Mouse (Mus musculus) hindbrain, embryonic 16.5 days (tissue): ENCODE measurements around the gene Ikzf2. TPM values are rescaled to one million over a fixed set of nuclear protein-coding genes. Genes with fewer than 3 reads are reported as not detected.

Experiments
- ATAC-seq: fragments of 200-750 bp; cut with Nextera tagmentation; 2 replicates; pipeline ENCODE4 v1.8.0; 2017; ENCODE audit warnings: moderate TSS enrichment, moderate library complexity
- H3K27ac ChIP-seq: fragments of 300-500 bp; sonication (generic); 2 replicates; pipeline ENCODE4 v1.5.1; 2014; ENCODE audit warnings: low read depth, mild to moderate bottlenecking, control low read depth, low read length, moderate library complexity
- H3K27me3 ChIP-seq: fragments of 300-500 bp; sonication (generic); replicated peaks from 2 replicates; pipeline ENCODE4 v1.6.1; 2014; ENCODE audit warnings: low read length; ENCODE audit not compliant: control insufficient read depth, insufficient read depth
- H3K36me3 ChIP-seq: fragments of 300-500 bp; sonication (generic); 2 replicates; pipeline ENCODE4 v1.6.1; 2014; ENCODE audit warnings: mild to moderate bottlenecking, low read length, moderate library complexity, mixed read lengths; ENCODE audit not compliant: control insufficient read depth, insufficient read depth
- H3K4me1 ChIP-seq: fragments of 300-500 bp; sonication (generic); 2 replicates; pipeline ENCODE4 v1.6.1; 2014; ENCODE audit warnings: low read depth, low read length; ENCODE audit not compliant: control insufficient read depth, insufficient read depth
- H3K4me2 ChIP-seq: fragments of 300-500 bp; sonication (generic); 2 replicates; pipeline ENCODE4 v1.6.1; 2014; ENCODE audit warnings: mild to moderate bottlenecking, low read length, control low read depth, moderate library complexity
- H3K4me3 ChIP-seq: fragments of 300-500 bp; sonication (generic); 2 replicates; pipeline ENCODE4 v1.5.1; 2014; ENCODE audit warnings: mild to moderate bottlenecking, low read length, control low read depth, moderate library complexity
- H3K9ac ChIP-seq: fragments of 300-500 bp; sonication (generic); 2 replicates; pipeline ENCODE4 v1.6.1; 2014; ENCODE audit warnings: low read depth, mild to moderate bottlenecking, control low read depth, low read length, moderate library complexity
- H3K9me3 ChIP-seq: fragments of 300-500 bp; sonication (generic); 2 replicates; pipeline ENCODE4 v1.6.1; 2014; ENCODE audit warnings: mild to moderate bottlenecking, low read length, moderate library complexity; ENCODE audit not compliant: control insufficient read depth
- WGBS: fragments of 180-500 bp; shearing (Covaris S2); extraction: QIAGEN DNeasy Blood & Tissue Kit; methylation state at CpG from one replicate; pipeline ENCODE4 v1.1.7; 2014; 5-methylcytosine and 5-hydroxymethylcytosine counted together
- polyA plus RNA-seq: library from polyadenylated mRNA; unstranded; fragments of >200 nt; fragmentation: Nextera tagmentation; extraction: Ambion mirVana; gene quantifications from 2 replicates; pipeline ENCODE4 v1.2.1, GENCODE M21; 2015

Ikzf2 gene
- polyA plus RNA-seq, 1 experiment from 2014 or later = 2.9 TPM

DNA sequence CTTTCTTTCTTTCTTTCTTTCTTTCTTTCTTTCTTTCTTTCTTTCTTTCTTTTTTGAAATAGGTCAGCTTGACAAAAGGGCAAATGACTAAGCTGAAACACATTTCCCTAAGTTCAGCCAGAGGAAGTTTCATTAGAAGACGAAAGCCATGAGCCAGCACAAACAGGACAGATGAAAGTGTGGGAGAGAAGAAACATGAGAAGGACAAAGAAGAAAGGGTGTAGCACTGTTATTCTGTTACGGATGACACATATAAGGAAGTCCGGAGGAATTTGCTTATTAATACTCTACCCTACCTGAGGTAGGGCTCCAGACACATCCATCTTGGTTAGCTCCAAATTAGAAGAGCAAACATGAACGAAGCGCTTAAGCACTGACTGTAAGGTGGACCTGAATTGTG lies 31.7 kb downstream of the Ikzf2 start:
- ATAC-seq = no peak
- Histone ChIP-seq H3K4me2 (no peak overlapping the region), H3K27ac (no peak overlapping the region), H3K36me3 (no peaks in the 10 kb centered on the region), H3K9ac (no peak overlapping the region), H3K9me3 (no peaks in the 10 kb centered on the region), H3K4me3 (no peak overlapping the region), H3K27me3 (no peaks in the 10 kb centered on the region), H3K4me1 (no peaks in the 10 kb centered on the region)
- 93% methylated on average over 5 of the region's 5 CpGs for WGBS

DNA sequence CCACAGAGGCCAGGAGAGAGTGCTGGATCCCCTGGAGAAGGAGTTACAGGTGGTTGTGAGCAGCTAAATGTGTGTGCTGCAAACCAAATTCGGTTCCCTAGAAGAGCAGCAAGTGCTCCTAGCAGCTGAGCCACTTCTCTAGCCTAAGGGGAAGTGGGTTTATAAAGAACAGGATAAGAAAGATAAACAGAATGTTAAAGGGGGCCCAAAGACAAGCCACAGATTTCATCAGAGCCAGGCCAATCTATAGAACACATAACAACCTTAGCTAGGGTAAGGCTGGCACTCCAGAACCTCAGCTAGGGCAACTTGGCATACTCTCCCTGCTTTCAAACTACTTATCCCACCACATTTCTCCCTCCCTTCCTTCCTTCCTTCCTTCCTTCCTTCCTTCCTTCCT lies 32.1 kb downstream of the Ikzf2 start:
- Histone ChIP-seq H3K4me1 (no peaks in the 10 kb centered on the region), H3K27me3 (no peaks in the 10 kb centered on the region), H3K9ac (no peak overlapping the region), H3K4me3 (no peak overlapping the region), H3K4me2 (no peak overlapping the region), H3K9me3 (no peaks in the 10 kb centered on the region), H3K36me3 (no peaks in the 10 kb centered on the region), H3K27ac (no peak overlapping the region)
- no peak for ATAC-seq
- 75% methylated on average over 1 of the region's 1 CpGs for WGBS

DNA sequence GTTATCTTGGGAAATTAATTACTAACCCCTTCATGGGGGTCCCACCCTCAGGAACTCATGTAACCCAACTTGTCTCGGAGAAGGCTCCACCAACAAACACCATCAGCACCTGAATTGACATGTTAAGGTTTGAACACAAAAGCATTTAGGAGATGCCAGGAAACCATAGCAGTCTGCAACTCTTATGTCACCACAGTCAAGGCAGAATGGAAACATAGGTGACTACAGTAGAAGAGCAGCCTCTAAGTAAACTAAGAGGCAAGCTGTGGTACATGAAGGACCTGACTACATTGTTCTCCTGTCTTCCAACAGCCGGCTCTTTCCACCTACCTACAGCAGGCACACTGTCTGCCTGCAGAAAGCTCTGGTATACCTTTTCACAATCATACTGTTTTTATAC lies 33.6 kb downstream of the Ikzf2 start:
- WGBS = 88% methylated on average over 2 of the region's 2 CpGs
- no peak overlapping the region for H3K4me3 ChIP-seq
- no peak overlapping the region for H3K27ac ChIP-seq
- H3K9me3 ChIP-seq = no peaks in the 10 kb centered on the region
- no peaks in the 10 kb centered on the region for H3K36me3 ChIP-seq
- H3K27me3 ChIP-seq = no peaks in the 10 kb centered on the region
- no peak for ATAC-seq
- H3K4me1 ChIP-seq = no peaks in the 10 kb centered on the region
- no peak overlapping the region for H3K4me2 ChIP-seq
- no peak overlapping the region for H3K9ac ChIP-seq

DNA sequence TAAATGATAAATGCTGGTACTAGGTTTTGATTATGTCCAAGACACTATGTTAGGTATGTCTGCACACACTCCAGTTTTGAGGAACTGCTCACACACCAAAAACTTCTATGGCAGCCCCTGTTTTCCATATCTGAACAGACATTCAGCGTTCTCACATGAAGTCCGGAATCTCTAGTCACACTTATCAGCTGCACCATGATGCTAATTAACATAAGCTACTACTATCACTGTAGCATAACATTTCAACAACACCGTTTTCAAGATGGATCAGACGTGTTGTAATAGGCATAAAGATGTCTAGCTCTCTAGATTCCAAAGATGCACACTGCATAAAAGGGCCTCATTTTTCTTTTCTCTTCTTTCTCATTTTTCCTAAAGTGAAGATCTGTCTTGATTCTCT lies 43.9 kb downstream of the Ikzf2 start:
- Histone ChIP-seq H3K4me2 (no peak overlapping the region), H3K36me3 (no peaks in the 10 kb centered on the region), H3K4me1 (no peaks in the 10 kb centered on the region), H3K9ac (no peak overlapping the region), H3K9me3 (no peaks in the 10 kb centered on the region), H3K27me3 (no peaks in the 10 kb centered on the region), H3K4me3 (no peak overlapping the region), H3K27ac (no peak overlapping the region)
- 89% methylated on average over 4 of the region's 4 CpGs for WGBS
- no peak for ATAC-seq

DNA sequence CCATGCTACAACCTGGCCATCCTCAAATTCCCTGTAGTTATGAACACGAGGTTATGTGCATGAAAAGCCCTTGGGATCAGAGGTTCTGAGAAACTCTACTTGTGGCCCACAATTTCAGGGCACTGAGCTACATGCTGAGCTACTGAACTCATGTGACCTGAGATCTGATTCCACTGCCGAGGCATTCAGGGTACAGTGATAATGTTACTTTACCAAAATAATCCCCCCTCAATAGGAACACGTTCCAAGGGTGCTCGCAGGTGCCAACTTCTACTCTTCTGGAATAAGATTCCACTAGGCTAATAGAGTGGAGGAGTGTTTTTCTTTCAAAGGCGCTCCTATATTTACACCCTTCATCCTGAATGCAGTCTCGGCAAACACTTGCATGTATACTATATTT lies 45.1 kb downstream of the Ikzf2 start:
- Histone ChIP-seq H3K4me2 (no peak overlapping the region), H3K9ac (no peak overlapping the region), H3K9me3 (no peaks in the 10 kb centered on the region), H3K36me3 (no peaks in the 10 kb centered on the region), H3K4me1 (no peaks in the 10 kb centered on the region), H3K4me3 (no peak overlapping the region), H3K27me3 (no peaks in the 10 kb centered on the region), H3K27ac (no peak overlapping the region)
- 84% methylated on average over 6 of the region's 6 CpGs for WGBS
- ATAC-seq = no peak

DNA sequence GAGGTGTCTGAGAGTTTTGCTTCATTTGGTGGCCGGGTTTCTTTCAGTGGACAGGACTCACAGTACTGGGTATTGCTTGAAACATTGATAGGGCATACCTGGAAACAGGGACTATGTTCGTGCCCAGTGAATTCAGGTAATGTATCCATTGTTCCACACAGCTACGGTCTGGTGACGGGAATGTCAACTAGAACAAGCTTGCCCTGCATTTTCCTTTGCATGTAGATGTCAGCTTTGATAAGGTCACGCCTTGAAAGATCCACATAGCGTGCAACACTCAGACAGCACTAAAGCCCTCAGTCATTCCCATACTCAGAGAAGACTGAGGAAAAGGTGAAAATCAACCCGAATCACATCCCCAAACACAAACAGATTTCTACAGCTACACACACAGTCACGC lies 48.7 kb downstream of the Ikzf2 start:
- WGBS = 91% methylated on average over 8 of the region's 8 CpGs
- H3K9ac ChIP-seq = no peak overlapping the region
- H3K27me3 ChIP-seq = no peaks in the 10 kb centered on the region
- H3K4me1 ChIP-seq = no peaks in the 10 kb centered on the region
- no peak for ATAC-seq
- H3K9me3 ChIP-seq = no peaks in the 10 kb centered on the region
- no peak overlapping the region for H3K4me2 ChIP-seq
- no peaks in the 10 kb centered on the region for H3K36me3 ChIP-seq
- no peak overlapping the region for H3K27ac ChIP-seq
- H3K4me3 ChIP-seq = no peak overlapping the region

DNA sequence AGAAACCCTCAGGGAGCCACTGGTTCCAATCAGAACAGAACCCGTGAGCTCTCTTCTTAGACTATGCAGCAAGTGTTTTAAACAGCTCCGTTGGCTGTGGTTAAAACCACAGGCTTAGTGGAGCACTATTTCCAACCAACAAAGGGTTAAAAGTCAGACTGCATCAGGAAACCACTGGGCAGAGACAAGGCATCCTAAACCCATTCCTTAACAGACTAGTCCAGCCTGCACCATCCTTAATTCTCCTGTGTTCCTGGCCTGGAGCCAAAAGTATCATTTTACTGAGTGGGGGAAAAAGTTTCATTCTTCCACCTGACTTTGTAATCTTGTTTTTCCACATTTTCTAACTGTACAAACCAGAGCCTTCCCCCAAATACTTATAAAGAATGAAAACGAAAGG lies 49.1 kb downstream of the Ikzf2 start:
- 79% methylated on average over 3 of the region's 3 CpGs for WGBS
- no peak overlapping the region for H3K4me2 ChIP-seq

DNA sequence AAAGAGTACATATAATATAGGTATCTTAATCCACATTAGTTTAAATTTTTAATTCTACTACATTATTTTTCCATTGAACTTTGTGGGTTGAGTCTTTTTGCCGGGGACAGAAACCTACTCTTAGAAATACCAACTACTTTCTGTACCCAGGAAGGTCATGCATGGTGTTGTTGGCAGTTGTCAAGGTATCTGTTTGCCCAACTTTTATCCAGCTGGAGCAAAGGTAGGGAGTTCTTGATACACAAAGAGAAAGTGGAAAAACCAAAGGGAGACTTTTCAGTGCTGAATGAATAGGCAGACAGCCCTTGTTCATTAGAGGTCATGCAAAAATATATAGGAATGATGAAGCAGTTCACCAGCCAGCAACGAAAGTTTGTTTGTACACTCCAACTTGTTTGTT lies 52.8 kb downstream of the Ikzf2 start:
- Histone ChIP-seq H3K9me3 (no peaks in the 10 kb centered on the region), H3K4me2 (no peak overlapping the region), H3K27me3 (no peaks in the 10 kb centered on the region), H3K36me3 (no peaks in the 10 kb centered on the region), H3K27ac (no peak overlapping the region), H3K9ac (no peak overlapping the region), H3K4me3 (no peak overlapping the region), H3K4me1 (no peaks in the 10 kb centered on the region)
- ATAC-seq = no peak
- WGBS = 93% methylated on average over 2 of the region's 2 CpGs

More for the DNA sequence above, 49.1 kb downstream of the Ikzf2 start:
- ATAC-seq = no peak
- no peaks in the 10 kb centered on the region for H3K4me1 ChIP-seq
- no peak overlapping the region for H3K4me3 ChIP-seq
- no peak overlapping the region for H3K27ac ChIP-seq
- H3K36me3 ChIP-seq = no peaks in the 10 kb centered on the region
- no peak overlapping the region for H3K9ac ChIP-seq
- H3K27me3 ChIP-seq = no peaks in the 10 kb centered on the region
- H3K9me3 ChIP-seq = no peaks in the 10 kb centered on the region

DNA sequence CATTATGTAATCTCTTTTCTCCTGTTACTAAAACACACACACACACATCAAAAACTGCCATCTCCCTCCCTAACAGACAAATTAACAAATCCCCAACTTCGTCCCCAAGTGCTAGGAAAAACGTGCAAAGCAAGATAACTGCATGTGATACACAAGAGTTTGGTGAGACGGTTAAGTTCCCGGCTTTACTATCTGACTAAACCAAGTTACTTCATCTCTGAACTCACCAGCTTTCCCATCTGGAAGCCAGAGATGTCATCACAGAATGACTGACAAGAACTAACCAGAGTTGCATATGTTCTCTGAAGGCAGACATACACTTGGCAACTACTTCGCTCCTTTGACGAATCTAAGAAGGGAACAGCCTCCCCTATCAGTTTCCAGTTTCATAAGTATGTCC lies 56.5 kb downstream of the Ikzf2 start:
- no peaks in the 10 kb centered on the region for H3K27me3 ChIP-seq
- no peak overlapping the region for H3K4me2 ChIP-seq
- no peaks in the 10 kb centered on the region for H3K36me3 ChIP-seq
- WGBS = 87% methylated on average over 6 of the region's 6 CpGs
- no peak overlapping the region for H3K4me3 ChIP-seq
- no peak for ATAC-seq
- H3K4me1 ChIP-seq = no peaks in the 10 kb centered on the region
- no peak overlapping the region for H3K27ac ChIP-seq
- no peak overlapping the region for H3K9ac ChIP-seq
- H3K9me3 ChIP-seq = no peaks in the 10 kb centered on the region

DNA sequence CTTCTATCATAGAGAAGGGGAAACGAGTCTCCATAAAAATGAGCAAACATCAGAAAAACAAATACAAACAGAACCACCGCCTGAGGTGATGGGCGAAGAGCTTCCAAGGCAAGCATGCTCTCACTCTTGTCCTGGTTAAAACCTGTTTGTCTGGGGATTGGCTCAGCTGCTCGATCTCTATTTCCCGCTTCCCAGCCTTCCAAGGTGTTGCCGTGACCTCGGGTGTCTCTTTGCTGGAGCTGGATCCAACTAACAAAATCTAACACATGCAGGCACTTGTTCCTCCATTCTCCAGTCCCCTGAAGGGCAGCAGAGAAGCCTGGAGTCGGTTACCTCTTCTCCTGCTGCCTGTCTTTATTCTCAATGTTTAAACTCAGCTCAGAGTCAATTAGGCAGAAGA lies 57.5 kb downstream of the Ikzf2 start:
- no peaks in the 10 kb centered on the region for H3K36me3 ChIP-seq
- H3K27ac ChIP-seq = no peak overlapping the region
- ATAC-seq = no peak
- no peaks in the 10 kb centered on the region for H3K9me3 ChIP-seq
- no peaks in the 10 kb centered on the region for H3K27me3 ChIP-seq
- 81% methylated on average over 8 of the region's 8 CpGs for WGBS
- no peak overlapping the region for H3K4me2 ChIP-seq
- no peak overlapping the region for H3K9ac ChIP-seq
- H3K4me1 ChIP-seq = no peaks in the 10 kb centered on the region
- H3K4me3 ChIP-seq = no peak overlapping the region
